Mouse (Mus musculus): Measurements from ENCODE around the gene Olfr44.

Olfr44 gene

GRCm38 (mm10) chr9:39493895-39494294, at the start of gene Olfr44:
Gene Olfr44, minus strand, starts transcription at chr9:39493995.
- DNase-seq = no peak

- no peak for DNase-seq
Observed at GRCm38 (mm10) chr9:39523616-39524285, 30.0 kb upstream of the Olfr44 start.

- no peak for DNase-seq
Observed at GRCm38 (mm10) chr9:39518595-39518994, 24.8 kb upstream of the Olfr44 start.

- no peak for DNase-seq
Observed at GRCm38 (mm10) chr9:39515531-39515930, 21.7 kb upstream of the Olfr44 start, which contains the start of gene Olfr957. Gene Olfr957, minus strand, starts transcription at chr9:39515809.

GRCm38 (mm10) chr9:39509412-39509811, 15.6 kb upstream of the Olfr44 start:
- no peak for DNase-seq

GRCm38 (mm10) chr9:39508998-39509397, 15.2 kb upstream of the Olfr44 start:
- no peak for DNase-seq

- DNase-seq = no peak
Observed at GRCm38 (mm10) chr9:39471844-39472243, 22.0 kb downstream of the Olfr44 start, which contains the start of gene Olfr955. Gene Olfr955, minus strand, starts transcription at chr9:39471944.

- no peak for DNase-seq
Observed at GRCm38 (mm10) chr9:39456401-39456800, 37.4 kb downstream of the Olfr44 start, which contains the start of gene Olfr954. Gene Olfr954, plus strand, starts transcription at chr9:39456701.
